Mouse (Mus musculus): ENCODE data around the gene Rrh.

Rrh gene

GRCm38 (mm10) chr3:129822206-129822775 lies at the start of gene Rrh:
Gene Rrh, minus strand, starts transcription at chr3:129822587.
- no peak for DNase-seq

GRCm38 (mm10) chr3:129863698-129864097 lies 41.3 kb upstream of the Rrh start:
- peak; percentile 45 to 79 for DNase-seq

GRCm38 (mm10) chr3:129862592-129862991 lies 40.2 kb upstream of the Rrh start:
- no peak for DNase-seq

- DNase-seq, result no peak
Observed at GRCm38 (mm10) chr3:129846846-129847245, 24.5 kb upstream of the Rrh start.

GRCm38 (mm10) chr3:129845868-129846267 lies 23.5 kb upstream of the Rrh start:
- DNase-seq, result no peak

GRCm38 (mm10) chr3:129838017-129838416 lies 15.6 kb upstream of the Rrh start:
- DNase-seq, result no peak

- DNase-seq, result no peak
Observed at GRCm38 (mm10) chr3:129836965-129837364, 14.6 kb upstream of the Rrh start.

- DNase-seq, result peak; percentile 58 to 70
Observed at GRCm38 (mm10) chr3:129836051-129836697, 13.8 kb upstream of the Rrh start.

- no peak for DNase-seq
Observed at GRCm38 (mm10) chr3:129835388-129835934, 13.1 kb upstream of the Rrh start, which contains the start of gene Cfi. Gene Cfi, plus strand, starts transcription at chr3:129835884.

- peak; percentile 97 to 98 for DNase-seq
Observed at GRCm38 (mm10) chr3:129831035-129831568, 8.7 kb upstream of the Rrh start, which contains the start of gene Gar1. Gene Gar1, minus strand, starts transcription at chr3:129831396.

GRCm38 (mm10) chr3:129830626-129831025 lies 8.2 kb upstream of the Rrh start:
- DNase-seq, result peak in 1 of 2 experiments; percentile 50

- no peak for DNase-seq
Observed at GRCm38 (mm10) chr3:129827691-129828090, 5.3 kb upstream of the Rrh start.

- no peak for DNase-seq
Observed at GRCm38 (mm10) chr3:129826691-129827090, 4.3 kb upstream of the Rrh start.

- no peak for DNase-seq
Observed at GRCm38 (mm10) chr3:129824891-129825290, 2.5 kb upstream of the Rrh start.

- DNase-seq, result peak in 1 of 2 experiments; percentile 45
Observed at GRCm38 (mm10) chr3:129824146-129824545, 1.8 kb upstream of the Rrh start.

GRCm38 (mm10) chr3:129823293-129823692 lies 906 bp upstream of the Rrh start:
- peak in 1 of 2 experiments; percentile 44 for DNase-seq

GRCm38 (mm10) chr3:129821736-129822135 lies 651 bp downstream of the Rrh start:
- DNase-seq, result no peak

- no peak for DNase-seq
Observed at GRCm38 (mm10) chr3:129820847-129821246, 1.5 kb downstream of the Rrh start.

- no peak for DNase-seq
Observed at GRCm38 (mm10) chr3:129803765-129804164, 18.6 kb downstream of the Rrh start, which contains the start of gene Lrit3. Gene Lrit3, minus strand, starts transcription at chr3:129804030.

GRCm38 (mm10) chr3:129799011-129799410 lies 23.4 kb downstream of the Rrh start:
- peak; percentile 41 to 47 for DNase-seq

GRCm38 (mm10) chr3:129798551-129798950 lies 23.8 kb downstream of the Rrh start:
- DNase-seq, result no peak

- DNase-seq, result peak; percentile 21 to 69
Observed at GRCm38 (mm10) chr3:129797341-129797740, 25.0 kb downstream of the Rrh start.

GRCm38 (mm10) chr3:129793801-129794200 lies 28.6 kb downstream of the Rrh start:
- DNase-seq, result peak; percentile 82 to 87

GRCm38 (mm10) chr3:129782746-129783145 lies 39.6 kb downstream of the Rrh start:
- DNase-seq, result no peak

All from kidney, postnatal 36 days (tissue).